ENCODE assay signal across 8 mouse cellular contexts in the genomic region with DNA sequence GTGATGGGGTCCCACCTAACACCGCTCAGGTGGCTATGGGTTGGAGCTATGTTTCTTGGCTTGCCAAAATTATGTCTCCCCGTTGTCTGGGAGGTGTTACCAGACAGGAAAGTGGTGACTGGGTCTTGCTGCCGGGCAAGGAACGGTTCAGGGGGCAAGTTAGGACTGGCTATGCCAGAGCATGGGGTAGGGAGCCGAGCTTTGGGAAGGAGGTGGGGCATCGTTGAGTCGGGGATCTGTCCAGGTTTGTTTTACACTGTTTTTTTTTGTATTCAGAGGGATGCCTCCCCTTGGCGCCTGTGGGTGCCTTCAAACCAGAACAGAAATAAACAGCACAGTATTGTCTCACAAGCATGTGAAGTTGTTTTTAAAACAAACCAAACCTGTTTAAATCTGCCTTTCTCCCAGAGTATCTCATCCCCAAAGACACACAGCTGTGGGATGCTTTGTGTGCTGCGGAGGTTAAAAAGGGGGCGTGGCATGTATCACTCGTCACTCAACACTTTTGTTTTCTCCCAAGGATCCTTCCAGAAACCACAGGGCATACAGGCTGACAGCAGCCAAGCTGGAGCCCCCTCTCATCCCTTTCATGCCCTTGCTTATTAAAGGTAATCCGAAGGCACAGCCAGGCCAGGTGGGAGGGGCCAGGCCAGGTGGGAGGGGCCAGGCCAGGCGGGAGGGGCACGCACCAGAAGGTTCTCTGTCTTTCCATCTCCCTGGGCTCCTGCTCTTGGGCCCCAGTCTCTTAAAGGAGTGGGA. TPM values are rescaled to one million over a fixed set of nuclear protein-coding genes. Genes with fewer than 3 reads are reported as not detected.
A peak's percentile ranks its signal among the peaks of the same experiment; 100 is the strongest.
DNase-seq lines count a peak whose midpoint lies in the region; ATAC-seq and TF ChIP-seq lines count a peak whose summit lies in the region.

No protein-coding gene starts in this region.

- no peaks in the 10 kb centered on the region for H3K4me1 ChIP-seq in kidney, adult 2 months (ENCODE audit: control insufficient read depth, insufficient read depth, low read length)
- peaks cover 30% of the 10 kb centered on the region for H3K4me1 ChIP-seq in heart, embryonic 10.5 days
- H3K4me1 ChIP-seq in limb, embryonic 15.5 days = peaks cover 33% of the 10 kb centered on the region

- DNase-seq in kidney, adult 2 months = no peak
- DNase-seq in kidney, adult 18-20 months = no peak
- DNase-seq in NIH3T3 (ENCODE audit: low read depth) = peak; percentile 8
- DNase-seq in heart, embryonic 10.5 days (ENCODE audit: low spot score) = peak; percentile 75
- DNase-seq in layer of hippocampus, postnatal 10 days (ENCODE audit: low spot score in 2 of 2) = no peak
- no peak for DNase-seq in left cerebral cortex, adult 9 months (ENCODE audit: low spot score in 2 of 2)
- DNase-seq in thymus, postnatal 0 days (ENCODE audit: low spot score) = no peak

- H3K4me3 ChIP-seq in kidney, adult 2 months (ENCODE audit: insufficient read depth, low read depth, low read length) = peak overlapping the region; percentile 31; the same call in 1 of the 2 replicates
- peak overlapping the region; percentile 10; the same call in 1 of the 2 replicates for H3K4me3 ChIP-seq in heart, embryonic 10.5 days
- H3K4me3 ChIP-seq in limb, embryonic 15.5 days = no peak overlapping the region

- H3K9ac ChIP-seq in limb, embryonic 15.5 days = no peak overlapping the region

- no peak overlapping the region for H3K27ac ChIP-seq in kidney, adult 2 months (ENCODE audit: insufficient read depth, low read depth, low read length)
- H3K27ac ChIP-seq in heart, embryonic 10.5 days = peak overlapping the region; percentile 24; the same call in 1 of the 2 replicates
- H3K27ac ChIP-seq in limb, embryonic 15.5 days = peak overlapping the region; percentile 72

- no peak for TF ChIP-seq CTCF in kidney, adult 2 months (conservative IDR thresholded peaks at IDR 0.05; ENCODE audit: insufficient read depth, insufficient read length, low read depth, low read length)

- H3K4me2 ChIP-seq in limb, embryonic 15.5 days = peak overlapping the region; percentile 26; the same call in 1 of the 2 replicates

- H3K9me3 ChIP-seq in heart, embryonic 10.5 days = no peaks in the 10 kb centered on the region
- no peaks in the 10 kb centered on the region for H3K9me3 ChIP-seq in limb, embryonic 15.5 days

- no peak for TF ChIP-seq POLR2A in kidney, adult 2 months (IDR thresholded peaks at IDR 0.05; ENCODE audit: low read depth, low read length)

- H3K36me3 ChIP-seq in kidney, adult 2 months (ENCODE audit: control insufficient read depth, insufficient read depth, low read length) = no peaks in the 10 kb centered on the region
- H3K36me3 ChIP-seq in heart, embryonic 10.5 days = no peaks in the 10 kb centered on the region
- no peaks in the 10 kb centered on the region for H3K36me3 ChIP-seq in limb, embryonic 15.5 days

- H3K27me3 ChIP-seq in kidney, adult 2 months (replicated peaks; ENCODE audit: control insufficient read depth, insufficient read depth, low read length) = no peaks in the 10 kb centered on the region
- no peaks in the 10 kb centered on the region for H3K27me3 ChIP-seq in heart, embryonic 10.5 days (ENCODE audit: insufficient read depth, poor library complexity, severe bottlenecking)
- no peaks in the 10 kb centered on the region for H3K27me3 ChIP-seq in limb, embryonic 15.5 days

- no peak for ATAC-seq in limb, embryonic 15.5 days (ENCODE audit: insufficient number of reproducible peaks, low FRiP score, low TSS enrichment, low read depth)

- WGBS in kidney, adult 2 months = 46% methylated on average over 14 of the region's 14 CpGs
- WGBS in heart, embryonic 10.5 days = 50% methylated on average over 14 of the region's 14 CpGs
- 35% methylated on average over 14 of the region's 14 CpGs for WGBS in limb, embryonic 15.5 days

RNA-seq across cellular contexts. Expression of a gene that starts 43.5 kb away (rescaled TPM):
- polyA plus RNA-seq in kidney, adult 2 months (2012; rRNA removed) = 7.0 and 8.3 TPM in 2 replicates
- 27.9 and 60.5 TPM in 2 replicates for polyA plus RNA-seq in heart, embryonic 10.5 days (2016; fragmentation: Nextera tagmentation; extraction: Ambion mirVana)
- polyA plus RNA-seq in limb, embryonic 15.5 days (2015; fragmentation: Nextera tagmentation; extraction: Ambion mirVana) = 21.4 and 21.8 TPM in 2 replicates
- total RNA-seq in layer of hippocampus, postnatal 10 days (2021) = 10 to 100 TPM; 14.3 to 16.5 TPM
- 8.3 and 9.4 TPM in 2 replicates for polyA plus RNA-seq in thymus, postnatal 0 days (2015; fragmentation: Nextera tagmentation; extraction: Ambion mirVana)

Comparison
In these comparisons a context has a peak if more than half of its experiments do, and no peak if none do; other contexts are left out.
1. DNase-seq: peak in NIH3T3 (single experiment) and heart, embryonic 10.5 days (single experiment); none in kidney, adult 2 months (single experiment), kidney, adult 18-20 months (single experiment), layer of hippocampus, postnatal 10 days (0 of 2), left cerebral cortex, adult 9 months (0 of 2) and thymus, postnatal 0 days (single experiment).